Mouse (Mus musculus): ENCODE data around the gene Slc27a1.

Gene Slc27a1

GRCm38 (mm10) chr8:71568387-71568937 lies at the start of gene Slc27a1:
Slc27a1 (plus strand) TSS chr8:71568882.
- DNase-seq: peak; percentile 95

GRCm38 (mm10) chr8:71519037-71519825 lies 49.5 kb upstream of the Slc27a1 start:
- peak; percentile 75 to 79 for DNase-seq

GRCm38 (mm10) chr8:71521634-71522033 lies 47.0 kb upstream of the Slc27a1 start:
- peak; percentile 95 to 96 for DNase-seq

GRCm38 (mm10) chr8:71525226-71526050 lies 43.2 kb upstream of the Slc27a1 start, which contains the start of gene Ccdc194:
Ccdc194 (minus strand) TSS chr8:71525711.
- no peak for DNase-seq

- no peak for DNase-seq
Observed at GRCm38 (mm10) chr8:71526272-71526671, 42.4 kb upstream of the Slc27a1 start.

GRCm38 (mm10) chr8:71527162-71527870 lies 41.4 kb upstream of the Slc27a1 start:
- no peak for DNase-seq

GRCm38 (mm10) chr8:71528362-71529073 lies 40.2 kb upstream of the Slc27a1 start:
- no peak for DNase-seq

GRCm38 (mm10) chr8:71530735-71531467 lies 37.8 kb upstream of the Slc27a1 start:
- DNase-seq: peak; percentile 70 to 74

- no peak for DNase-seq
Observed at GRCm38 (mm10) chr8:71534263-71534810, 34.3 kb upstream of the Slc27a1 start.

- DNase-seq: no peak
Observed at GRCm38 (mm10) chr8:71535663-71536062, 33.0 kb upstream of the Slc27a1 start.

- peak; percentile 35 to 53 for DNase-seq
Observed at GRCm38 (mm10) chr8:71537028-71537867, 31.4 kb upstream of the Slc27a1 start, which contains the start of gene Bst2. Bst2 (minus strand) TSS chr8:71537456.

- peak; percentile 96 to 98 for DNase-seq
Observed at GRCm38 (mm10) chr8:71542632-71543343, 25.9 kb upstream of the Slc27a1 start, which contains the start of gene Mvb12a. Mvb12a (plus strand) TSS chr8:71542922.

GRCm38 (mm10) chr8:71543755-71544154 lies 24.9 kb upstream of the Slc27a1 start:
- no peak for DNase-seq

- no peak for DNase-seq
Observed at GRCm38 (mm10) chr8:71545053-71545452, 23.6 kb upstream of the Slc27a1 start.

GRCm38 (mm10) chr8:71547590-71547989 lies 21.1 kb upstream of the Slc27a1 start:
- DNase-seq: no peak

- DNase-seq: no peak
Observed at GRCm38 (mm10) chr8:71550754-71551153, 17.9 kb upstream of the Slc27a1 start.

- DNase-seq: no peak
Observed at GRCm38 (mm10) chr8:71552770-71553169, 15.9 kb upstream of the Slc27a1 start.

- DNase-seq: no peak
Observed at GRCm38 (mm10) chr8:71554001-71554400, 14.7 kb upstream of the Slc27a1 start.

GRCm38 (mm10) chr8:71554644-71555043 lies 14.0 kb upstream of the Slc27a1 start:
- no peak for DNase-seq

Data from cerebellum, postnatal 10 days (tissue).